Mouse (Mus musculus): Measurements from ENCODE around the gene Cd276. TPM values are rescaled to one million over a fixed set of nuclear protein-coding genes. Genes with fewer than 3 reads are reported as not detected.

The Cd276 gene
- polyA plus RNA-seq, 1 experiment: 1.3 TPM

GRCm38 (mm10) chr9:58525108-58525507, 30.1 kb downstream of the Cd276 start:
- TF ChIP-seq POLR2A (IDR thresholded peaks at IDR 0.05; ENCODE audit: low read depth, low read length): no peak
- TF ChIP-seq CTCF (conservative IDR thresholded peaks at IDR 0.05; ENCODE audit: insufficient read depth, insufficient read length, low read depth, low read length): no peak
- Histone ChIP-seq H3K27ac (ENCODE audit: insufficient read depth, low read depth, low read length) (no peak overlapping the region), H3K27me3 (replicated peaks; ENCODE audit: control insufficient read depth, insufficient read depth, low read length) (no peaks in the 10 kb centered on the region), H3K4me1 (ENCODE audit: control insufficient read depth, insufficient read depth, low read length) (no peaks in the 10 kb centered on the region), H3K4me3 (ENCODE audit: insufficient read depth, low read depth, low read length) (no peak overlapping the region), H3K36me3 (ENCODE audit: control insufficient read depth, insufficient read depth, low read length) (no peaks in the 10 kb centered on the region)
- WGBS: 94% methylated on average over 4 of the region's 4 CpGs
- DNase-seq: no peak

- DNase-seq: peak; percentile 13
- TF ChIP-seq POLR2A (IDR thresholded peaks at IDR 0.05; ENCODE audit: low read depth, low read length) (no peak), CTCF (conservative IDR thresholded peaks at IDR 0.05; ENCODE audit: insufficient read depth, insufficient read length, low read depth, low read length) (no peak)
- no peak overlapping the region for H3K4me3 ChIP-seq (ENCODE audit: insufficient read depth, low read depth, low read length)
- H3K4me1 ChIP-seq (ENCODE audit: control insufficient read depth, insufficient read depth, low read length): no peaks in the 10 kb centered on the region
- H3K27me3 ChIP-seq (replicated peaks; ENCODE audit: control insufficient read depth, insufficient read depth, low read length): no peaks in the 10 kb centered on the region
- 55% methylated on average over 4 of the region's 4 CpGs for whole genome bisulfite sequencing
- H3K36me3 ChIP-seq (ENCODE audit: control insufficient read depth, insufficient read depth, low read length): no peaks in the 10 kb centered on the region
- no peak overlapping the region for H3K27ac ChIP-seq (ENCODE audit: insufficient read depth, low read depth, low read length)
These were observed 33.3 kb downstream of the Cd276 start for GRCm38 (mm10) chr9:58521883-58522423.

GRCm38 (mm10) chr9:58520816-58521581, 34.2 kb downstream of the Cd276 start:
- no peak for TF ChIP-seq POLR2A (IDR thresholded peaks at IDR 0.05; ENCODE audit: low read depth, low read length)
- no peak for TF ChIP-seq CTCF (conservative IDR thresholded peaks at IDR 0.05; ENCODE audit: insufficient read depth, insufficient read length, low read depth, low read length)
- no peaks in the 10 kb centered on the region for H3K27me3 ChIP-seq (replicated peaks; ENCODE audit: control insufficient read depth, insufficient read depth, low read length)
- 65% methylated on average over 5 of the region's 5 CpGs for WGBS
- DNase-seq: peak; percentile 36
- H3K27ac ChIP-seq (ENCODE audit: insufficient read depth, low read depth, low read length): no peak overlapping the region
- H3K4me1 ChIP-seq (ENCODE audit: control insufficient read depth, insufficient read depth, low read length): no peaks in the 10 kb centered on the region
- H3K4me3 ChIP-seq (ENCODE audit: insufficient read depth, low read depth, low read length): no peak overlapping the region
- no peaks in the 10 kb centered on the region for H3K36me3 ChIP-seq (ENCODE audit: control insufficient read depth, insufficient read depth, low read length)

- no peaks in the 10 kb centered on the region for H3K36me3 ChIP-seq (ENCODE audit: control insufficient read depth, insufficient read depth, low read length)
- DNase-seq: no peak
- TF ChIP-seq POLR2A (IDR thresholded peaks at IDR 0.05; ENCODE audit: low read depth, low read length) (no peak), CTCF (conservative IDR thresholded peaks at IDR 0.05; ENCODE audit: insufficient read depth, insufficient read length, low read depth, low read length) (no peak)
- no peak overlapping the region for H3K27ac ChIP-seq (ENCODE audit: insufficient read depth, low read depth, low read length)
- no peaks in the 10 kb centered on the region for H3K4me1 ChIP-seq (ENCODE audit: control insufficient read depth, insufficient read depth, low read length)
- H3K4me3 ChIP-seq (ENCODE audit: insufficient read depth, low read depth, low read length): no peak overlapping the region
- no peaks in the 10 kb centered on the region for H3K27me3 ChIP-seq (replicated peaks; ENCODE audit: control insufficient read depth, insufficient read depth, low read length)
- 74% methylated on average over 3 of the region's 3 CpGs for WGBS
These were observed 35.3 kb downstream of the Cd276 start for GRCm38 (mm10) chr9:58519953-58520352.

- Histone ChIP-seq H3K27ac (ENCODE audit: insufficient read depth, low read depth, low read length) (no peak overlapping the region), H3K4me1 (ENCODE audit: control insufficient read depth, insufficient read depth, low read length) (no peaks in the 10 kb centered on the region), H3K36me3 (ENCODE audit: control insufficient read depth, insufficient read depth, low read length) (no peaks in the 10 kb centered on the region), H3K4me3 (ENCODE audit: insufficient read depth, low read depth, low read length) (no peak overlapping the region), H3K27me3 (replicated peaks; ENCODE audit: control insufficient read depth, insufficient read depth, low read length) (no peaks in the 10 kb centered on the region)
- 49% methylated on average over 9 of the region's 9 CpGs for WGBS
- no peak for DNase-seq
- TF ChIP-seq POLR2A (IDR thresholded peaks at IDR 0.05; ENCODE audit: low read depth, low read length) (no peak), CTCF (conservative IDR thresholded peaks at IDR 0.05; ENCODE audit: insufficient read depth, insufficient read length, low read depth, low read length) (no peak)
These were observed 37.1 kb downstream of the Cd276 start for GRCm38 (mm10) chr9:58517866-58518750.

GRCm38 (mm10) chr9:58516480-58516879, 38.8 kb downstream of the Cd276 start:
- Histone ChIP-seq H3K27me3 (replicated peaks; ENCODE audit: control insufficient read depth, insufficient read depth, low read length) (no peaks in the 10 kb centered on the region), H3K4me1 (ENCODE audit: control insufficient read depth, insufficient read depth, low read length) (no peaks in the 10 kb centered on the region), H3K36me3 (ENCODE audit: control insufficient read depth, insufficient read depth, low read length) (no peaks in the 10 kb centered on the region), H3K4me3 (ENCODE audit: insufficient read depth, low read depth, low read length) (no peak overlapping the region), H3K27ac (ENCODE audit: insufficient read depth, low read depth, low read length) (no peak overlapping the region)
- TF ChIP-seq POLR2A (IDR thresholded peaks at IDR 0.05; ENCODE audit: low read depth, low read length): no peak
- no peak for TF ChIP-seq CTCF (conservative IDR thresholded peaks at IDR 0.05; ENCODE audit: insufficient read depth, insufficient read length, low read depth, low read length)
- DNase-seq: no peak
- 90% methylated on average over 3 of the region's 3 CpGs for WGBS

GRCm38 (mm10) chr9:58513749-58514148, 41.5 kb downstream of the Cd276 start:
- DNase-seq: no peak
- Histone ChIP-seq H3K4me3 (ENCODE audit: insufficient read depth, low read depth, low read length) (no peak overlapping the region), H3K27me3 (replicated peaks; ENCODE audit: control insufficient read depth, insufficient read depth, low read length) (no peaks in the 10 kb centered on the region), H3K4me1 (ENCODE audit: control insufficient read depth, insufficient read depth, low read length) (no peaks in the 10 kb centered on the region), H3K27ac (ENCODE audit: insufficient read depth, low read depth, low read length) (no peak overlapping the region), H3K36me3 (ENCODE audit: control insufficient read depth, insufficient read depth, low read length) (no peaks in the 10 kb centered on the region)
- WGBS: 42% methylated on average over 5 of the region's 5 CpGs
- TF ChIP-seq CTCF (conservative IDR thresholded peaks at IDR 0.05; ENCODE audit: insufficient read depth, insufficient read length, low read depth, low read length): no peak
- no peak for TF ChIP-seq POLR2A (IDR thresholded peaks at IDR 0.05; ENCODE audit: low read depth, low read length)

Data from kidney, adult 2 months (tissue).